Mouse (Mus musculus): ENCODE measurements around the gene Cyb5d1. TPM values are rescaled to one million over a fixed set of nuclear protein-coding genes. Genes with fewer than 3 reads are reported as not detected.

Gene Cyb5d1
- polyA plus RNA-seq, 1 experiment = 22.5 TPM

DNA sequence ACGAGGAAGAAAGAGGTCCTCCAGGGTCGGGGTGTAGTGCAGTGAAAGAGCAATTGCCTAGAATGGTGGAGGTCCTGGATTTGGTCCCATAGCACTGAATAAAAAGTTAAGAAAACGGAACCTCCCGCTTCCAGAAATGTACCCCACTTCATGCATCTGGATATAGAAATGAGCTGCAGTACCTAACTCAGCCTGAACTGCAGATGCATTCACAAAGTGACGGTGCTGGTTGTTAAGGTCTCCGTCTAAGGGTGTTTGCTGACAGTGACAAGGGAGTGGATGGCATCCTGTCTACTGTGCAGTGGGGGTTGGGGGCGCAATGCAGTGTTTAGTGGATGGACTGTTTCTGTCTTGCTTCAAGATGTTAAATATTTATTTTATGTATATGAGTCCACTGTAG, 8.7 kb downstream of the Cyb5d1 start:
- Histone ChIP-seq H3K27ac (ENCODE audit: insufficient read depth, low read depth, low read length) (no peak overlapping the region), H3K4me3 (ENCODE audit: insufficient read depth, low read length) (no peak overlapping the region), H3K4me1 (ENCODE audit: control insufficient read depth, insufficient read depth, low read length) (0 out of 2 replicates have a peak, but pooled peaks cover 3% of the 10 kb centered on the region)
- no peak for TF ChIP-seq CTCF (IDR thresholded peaks at IDR 0.05; ENCODE audit: low read depth, low read length)
- no peak for TF ChIP-seq POLR2A (IDR thresholded peaks at IDR 0.05; ENCODE audit: borderline replicate concordance, low read depth, low read length)

DNA sequence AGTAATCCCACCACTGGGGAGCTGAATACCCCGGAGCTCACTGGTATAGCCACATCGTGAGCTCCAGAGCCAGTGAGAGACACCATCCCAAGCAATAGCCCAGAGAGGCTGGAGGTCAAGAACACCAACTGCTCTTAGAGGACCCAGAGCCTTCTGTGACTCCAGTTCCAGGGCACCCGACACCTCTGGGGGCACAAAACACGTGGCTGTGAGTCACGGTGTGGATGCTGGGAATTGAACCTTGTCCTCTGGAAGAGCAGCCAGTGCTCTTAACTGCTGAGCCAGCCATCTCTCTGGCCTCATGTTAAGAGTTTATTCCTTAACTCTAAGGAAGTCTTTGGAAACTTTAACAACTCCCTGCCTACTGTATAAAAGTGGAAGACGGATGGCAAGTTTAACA, 10.5 kb downstream of the Cyb5d1 start:
- Histone ChIP-seq H3K4me3 (ENCODE audit: insufficient read depth, low read length) (no peak overlapping the region), H3K4me1 (ENCODE audit: control insufficient read depth, insufficient read depth, low read length) (peaks cover 8% of the 10 kb centered on the region), H3K27ac (ENCODE audit: insufficient read depth, low read depth, low read length) (no peak overlapping the region)
- no peak for TF ChIP-seq CTCF (IDR thresholded peaks at IDR 0.05; ENCODE audit: low read depth, low read length)
- TF ChIP-seq POLR2A (IDR thresholded peaks at IDR 0.05; ENCODE audit: borderline replicate concordance, low read depth, low read length) = no peak

DNA sequence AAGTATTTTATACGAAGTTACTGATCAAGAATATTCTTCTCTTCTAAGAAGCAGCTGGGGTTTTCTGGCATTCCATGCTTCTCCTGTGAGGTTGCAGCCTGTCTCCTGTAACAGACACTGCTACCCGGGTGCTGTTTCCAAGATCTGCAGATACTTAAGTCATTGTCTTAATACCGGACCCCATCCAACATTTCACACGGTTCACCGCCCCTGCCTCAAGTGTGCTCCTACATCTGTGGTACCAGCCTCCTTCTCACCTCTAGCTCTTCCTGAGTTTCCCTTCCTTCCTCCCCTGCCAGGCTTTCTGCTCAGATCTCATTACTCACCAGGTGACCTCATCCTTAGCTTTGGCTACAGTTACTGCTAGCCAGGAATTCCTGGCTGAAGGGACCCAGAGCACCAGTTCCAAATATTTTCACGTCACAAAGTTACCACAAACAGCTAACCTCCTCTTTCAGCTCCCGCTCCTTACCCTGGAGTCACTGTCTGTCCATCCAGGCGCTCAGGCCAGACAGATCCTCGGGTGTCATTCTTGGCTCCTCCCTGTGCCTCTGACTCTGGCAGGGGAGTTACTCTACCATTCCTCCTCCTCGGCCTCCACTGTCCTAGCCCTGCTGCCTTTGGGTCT, 12.8 kb downstream of the Cyb5d1 start:
- TF ChIP-seq CTCF (IDR thresholded peaks at IDR 0.05; ENCODE audit: low read depth, low read length) = no peak
- no peak for TF ChIP-seq POLR2A (IDR thresholded peaks at IDR 0.05; ENCODE audit: borderline replicate concordance, low read depth, low read length)
- Histone ChIP-seq H3K27ac (ENCODE audit: insufficient read depth, low read depth, low read length) (no peak overlapping the region), H3K4me1 (ENCODE audit: control insufficient read depth, insufficient read depth, low read length) (peaks cover 13% of the 10 kb centered on the region), H3K4me3 (ENCODE audit: insufficient read depth, low read length) (no peak overlapping the region)

DNA sequence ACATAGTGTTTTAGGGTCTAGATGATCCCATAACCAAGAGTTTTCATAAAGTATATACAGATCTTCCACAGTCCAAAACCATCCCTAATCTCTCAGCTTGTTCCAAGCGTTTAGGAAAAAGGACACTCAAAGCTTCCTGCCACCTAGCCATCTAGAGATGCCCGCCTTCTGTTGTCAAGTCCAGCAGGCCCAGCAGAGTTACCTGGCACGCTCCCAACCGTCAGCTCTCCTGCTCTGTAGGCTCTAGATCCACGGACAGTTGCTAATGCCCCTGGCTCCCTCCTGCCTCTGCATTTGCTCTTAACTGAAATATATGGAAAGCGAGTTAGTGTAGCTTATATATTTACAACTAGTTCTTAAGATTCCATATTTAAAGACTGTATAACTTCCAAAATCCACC, 14.1 kb downstream of the Cyb5d1 start:
- peaks cover 13% of the 10 kb centered on the region for H3K4me1 ChIP-seq (ENCODE audit: control insufficient read depth, insufficient read depth, low read length)
- TF ChIP-seq POLR2A (IDR thresholded peaks at IDR 0.05; ENCODE audit: borderline replicate concordance, low read depth, low read length) (no peak), CTCF (IDR thresholded peaks at IDR 0.05; ENCODE audit: low read depth, low read length) (no peak)
- H3K4me3 ChIP-seq (ENCODE audit: insufficient read depth, low read length) = no peak overlapping the region
- H3K27ac ChIP-seq (ENCODE audit: insufficient read depth, low read depth, low read length) = no peak overlapping the region

DNA sequence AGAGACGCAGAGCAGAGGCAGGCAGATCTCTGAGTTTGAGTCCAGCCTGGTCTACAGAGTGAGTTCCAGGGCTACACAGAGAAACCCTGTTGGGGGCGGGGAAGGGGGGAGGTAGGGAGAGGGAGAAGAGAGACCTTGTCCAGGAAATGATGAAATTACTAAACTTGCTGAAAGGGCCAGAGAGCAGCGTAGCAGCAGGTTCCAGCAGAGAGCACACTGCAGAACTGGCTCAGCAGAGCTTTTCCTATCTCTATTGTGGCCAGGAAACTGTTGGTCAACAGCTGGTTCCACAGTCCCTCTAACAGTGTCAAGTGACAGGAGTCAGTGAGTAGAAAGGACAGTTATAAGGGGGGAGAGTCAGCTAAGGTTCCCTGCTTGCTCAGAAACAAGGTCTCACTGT, 15.8 kb downstream of the Cyb5d1 start:
- H3K27ac ChIP-seq (ENCODE audit: insufficient read depth, low read depth, low read length) = peak overlapping the region; percentile 66
- TF ChIP-seq POLR2A (IDR thresholded peaks at IDR 0.05; ENCODE audit: borderline replicate concordance, low read depth, low read length) (no peak), CTCF (IDR thresholded peaks at IDR 0.05; ENCODE audit: low read depth, low read length) (no peak)

DNA sequence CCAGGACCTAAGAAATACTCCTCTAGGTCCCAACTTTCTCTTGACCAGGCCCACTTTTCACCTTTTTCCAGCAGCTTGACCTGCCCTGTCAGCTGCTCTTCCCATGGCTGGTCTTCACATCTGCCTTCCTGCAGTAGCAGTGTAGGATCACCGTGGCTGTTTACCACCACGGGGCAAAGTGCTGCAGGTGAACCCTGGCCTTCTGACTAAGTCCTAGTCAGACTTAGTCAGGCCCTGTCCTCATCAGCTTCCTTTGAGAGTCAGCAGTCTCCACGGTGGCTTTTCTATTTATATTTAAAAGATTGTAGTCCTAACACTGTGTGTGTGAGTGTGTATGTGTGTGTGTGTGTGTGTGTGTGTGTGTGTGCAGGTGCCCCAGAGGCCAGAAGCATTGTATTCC, 17.7 kb downstream of the Cyb5d1 start:
- TF ChIP-seq CTCF (IDR thresholded peaks at IDR 0.05; ENCODE audit: low read depth, low read length) = no peak
- no peak for TF ChIP-seq POLR2A (IDR thresholded peaks at IDR 0.05; ENCODE audit: borderline replicate concordance, low read depth, low read length)
- no peak overlapping the region for H3K27ac ChIP-seq (ENCODE audit: insufficient read depth, low read depth, low read length)
- H3K4me3 ChIP-seq (ENCODE audit: insufficient read depth, low read length) = no peak overlapping the region
- H3K4me1 ChIP-seq (ENCODE audit: control insufficient read depth, insufficient read depth, low read length) = peaks cover 14% of the 10 kb centered on the region

More for the DNA sequence above, 15.8 kb downstream of the Cyb5d1 start:
- no peak overlapping the region for H3K4me3 ChIP-seq (ENCODE audit: insufficient read depth, low read length)
- peaks cover 14% of the 10 kb centered on the region for H3K4me1 ChIP-seq (ENCODE audit: control insufficient read depth, insufficient read depth, low read length)

DNA sequence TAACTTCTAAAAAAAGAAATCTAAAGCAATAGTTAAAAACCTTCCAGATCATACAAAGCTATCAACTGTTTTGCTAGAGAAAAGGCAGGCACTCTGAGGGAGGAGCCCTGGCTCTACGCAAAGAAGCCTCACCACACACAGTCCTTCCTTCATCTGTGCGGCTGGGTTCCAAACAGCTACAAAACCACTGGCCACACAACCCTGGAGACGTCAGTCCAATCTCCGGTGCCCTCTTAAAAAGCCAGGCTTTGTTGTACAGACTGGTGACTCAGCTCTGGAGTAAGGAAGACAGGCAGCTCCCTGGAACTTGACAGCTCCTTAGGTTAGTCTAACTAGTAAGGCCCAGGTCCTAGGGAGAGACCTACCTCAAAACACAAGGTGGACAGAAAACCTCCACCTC, 19.8 kb downstream of the Cyb5d1 start:
- TF ChIP-seq POLR2A (IDR thresholded peaks at IDR 0.05; ENCODE audit: borderline replicate concordance, low read depth, low read length) (no peak), CTCF (IDR thresholded peaks at IDR 0.05; ENCODE audit: low read depth, low read length) (no peak)
- peaks cover 14% of the 10 kb centered on the region for H3K4me1 ChIP-seq (ENCODE audit: control insufficient read depth, insufficient read depth, low read length)
- H3K4me3 ChIP-seq (ENCODE audit: insufficient read depth, low read length) = no peak overlapping the region

DNA sequence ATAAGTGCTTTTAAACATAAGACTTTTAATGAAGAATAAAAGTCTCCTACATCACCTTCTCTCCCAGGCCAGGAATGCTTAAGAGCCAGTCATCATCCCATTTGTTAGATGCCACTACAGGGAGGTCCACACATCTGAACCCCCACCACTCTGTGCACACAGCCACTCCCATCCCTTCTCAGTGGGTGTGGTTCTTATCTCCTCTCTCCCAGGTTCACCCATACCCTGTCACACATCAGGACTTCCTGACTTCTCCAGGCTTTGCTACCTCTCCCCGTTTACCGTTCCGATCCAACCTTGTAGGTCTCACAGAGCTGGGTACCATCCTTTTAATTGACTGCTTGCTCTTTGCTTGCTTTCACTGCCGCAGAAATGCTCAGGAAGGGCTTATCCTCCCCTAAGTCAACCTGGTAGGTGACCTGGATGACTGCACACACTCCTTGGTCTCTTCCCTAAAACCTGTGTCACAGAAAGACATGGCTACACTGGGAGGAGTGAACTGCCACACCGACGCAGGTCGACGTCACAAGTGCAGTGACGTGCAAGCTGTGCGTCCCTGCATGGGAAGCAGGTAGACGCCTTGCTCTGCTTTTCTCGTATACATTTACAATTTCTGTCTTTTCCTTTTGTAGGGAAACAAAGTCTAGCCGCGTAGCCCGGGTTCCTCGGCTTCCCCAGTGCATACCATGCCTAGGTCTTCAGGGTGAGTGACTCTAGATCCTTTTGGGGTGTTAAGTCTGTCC, 22.0 kb downstream of the Cyb5d1 start:
- TF ChIP-seq CTCF (IDR thresholded peaks at IDR 0.05; ENCODE audit: low read depth, low read length) (no peak), POLR2A (IDR thresholded peaks at IDR 0.05; ENCODE audit: borderline replicate concordance, low read depth, low read length) (no peak)
- Histone ChIP-seq H3K4me3 (ENCODE audit: insufficient read depth, low read length) (no peak overlapping the region), H3K4me1 (ENCODE audit: control insufficient read depth, insufficient read depth, low read length) (peaks cover 2% of the 10 kb centered on the region; the same call in 1 of the 2 replicates), H3K27ac (ENCODE audit: insufficient read depth, low read depth, low read length) (no peak overlapping the region)

More for the DNA sequence above, 19.8 kb downstream of the Cyb5d1 start:
- H3K27ac ChIP-seq (ENCODE audit: insufficient read depth, low read depth, low read length) = no peak overlapping the region

DNA sequence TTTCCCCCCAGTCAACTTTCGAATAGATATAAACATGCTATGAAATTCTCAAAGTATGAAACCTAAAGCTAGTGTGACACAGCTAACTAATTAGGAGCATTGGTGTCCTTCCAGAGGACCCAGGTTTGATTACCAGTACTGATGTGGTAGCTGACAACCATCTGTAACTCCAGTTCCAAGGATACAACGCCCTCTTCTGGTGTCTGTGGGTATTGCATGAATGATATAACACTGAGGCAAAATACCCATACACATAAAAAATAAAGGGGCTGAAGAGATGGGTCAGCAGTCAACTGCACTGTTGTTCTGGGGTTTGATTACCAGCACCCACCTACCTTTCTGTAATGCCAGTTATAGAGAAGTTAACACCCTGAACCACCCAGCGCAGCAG, 22.7 kb downstream of the Cyb5d1 start:
- TF ChIP-seq POLR2A (IDR thresholded peaks at IDR 0.05; ENCODE audit: borderline replicate concordance, low read depth, low read length) (no peak), CTCF (IDR thresholded peaks at IDR 0.05; ENCODE audit: low read depth, low read length) (no peak)
- H3K4me3 ChIP-seq (ENCODE audit: insufficient read depth, low read length) = no peak overlapping the region
- peaks cover 2% of the 10 kb centered on the region; the same call in 1 of the 2 replicates for H3K4me1 ChIP-seq (ENCODE audit: control insufficient read depth, insufficient read depth, low read length)
- no peak overlapping the region for H3K27ac ChIP-seq (ENCODE audit: insufficient read depth, low read depth, low read length)

Data from bone marrow macrophage, adult 2 months (primary cell).